Mouse (Mus musculus) brain, embryonic 14.5 days (tissue): Measurements from ENCODE around the gene Hist2h3b. TPM values are rescaled to one million over a fixed set of nuclear protein-coding genes. Genes with fewer than 3 reads are reported as not detected.
"Not testable (repeated sequence)": the region's sequence is repeated elsewhere in the genome, so short reads cannot be mapped to it uniquely, and the experiment has no call there.

Source experiments
- DNase-seq: peaks from one replicate; pipeline ENCODE4 v3.0.0-alpha.2; 2011; ENCODE audit warnings: low read depth
- CTCF ChIP-seq: fragments of 200-500 bp; IDR thresholded peaks from 2 replicates; pipeline ENCODE4 v1.5.1; 2012; ENCODE audit warnings: inconsistent platforms, mild to moderate bottlenecking, moderate library complexity, borderline replicate concordance; ENCODE audit not compliant: insufficient read depth, insufficient read length; ENCODE audit errors: extremely low read depth
- POLR2A ChIP-seq: fragments of 200-500 bp; IDR thresholded peaks from 2 replicates; pipeline ENCODE4 v1.6.1; 2012; ENCODE audit warnings: mild to moderate bottlenecking, inconsistent platforms, borderline replicate concordance; ENCODE audit not compliant: poor library complexity, insufficient read depth, insufficient read length, severe bottlenecking; ENCODE audit errors: extremely low read depth
- polyA plus RNA-seq: library from polyadenylated mRNA; depleted of rRNA; stranded (reverse); fragments of >200 nt; gene quantifications from 2 replicates; pipeline ENCODE4 v1.2.3, GENCODE M21; 2012

The Hist2h3b gene
- polyA plus RNA-seq, 1 experiment, result 76.5 TPM

GRCm38 (mm10) chr3:96230404-96230803 lies 38.0 kb upstream of the Hist2h3b start:
- DNase-seq, result no peak
- no peak for TF ChIP-seq CTCF
- no peak for TF ChIP-seq POLR2A

GRCm38 (mm10) chr3:96230910-96231757 lies 37.3 kb upstream of the Hist2h3b start:
- no peak for DNase-seq
- TF ChIP-seq POLR2A, result no peak
- TF ChIP-seq CTCF, result no peak

GRCm38 (mm10) chr3:96231758-96232120 lies 36.7 kb upstream of the Hist2h3b start:
- no peak for TF ChIP-seq CTCF
- no peak for TF ChIP-seq POLR2A
- no peak for DNase-seq

- TF ChIP-seq CTCF, result no peak
- TF ChIP-seq POLR2A, result no peak
- DNase-seq, result no peak
These were observed 33.5 kb upstream of the Hist2h3b start for GRCm38 (mm10) chr3:96234914-96235313.

GRCm38 (mm10) chr3:96235836-96236235 lies 32.6 kb upstream of the Hist2h3b start:
- no peak for TF ChIP-seq CTCF
- no peak for TF ChIP-seq POLR2A
- DNase-seq, result no peak

- TF ChIP-seq CTCF (no peak), POLR2A (no peak)
- no peak for DNase-seq
These were observed 31.6 kb upstream of the Hist2h3b start for GRCm38 (mm10) chr3:96236834-96237334.

GRCm38 (mm10) chr3:96237335-96237903 lies 31.0 kb upstream of the Hist2h3b start:
- peak; percentile 25 for DNase-seq
- no peak for TF ChIP-seq POLR2A
- no peak for TF ChIP-seq CTCF

- TF ChIP-seq CTCF (no peak), POLR2A (no peak)
- DNase-seq, result peak; percentile 41
These were observed 30.4 kb upstream of the Hist2h3b start for GRCm38 (mm10) chr3:96237904-96238511.

- not testable (repeated sequence) for DNase-seq
These were observed 29.3 kb upstream of the Hist2h3b start, which contains the start of gene Hist2h3c2 for GRCm38 (mm10) chr3:96238954-96239793. Hist2h3c2 (minus strand) TSS chr3:96239127.

GRCm38 (mm10) chr3:96239949-96240798 lies 28.3 kb upstream of the Hist2h3b start, which contains the start of gene Hist2h2aa2:
Hist2h2aa2 (minus strand) TSS chr3:96240276.
- peak; percentile 91 for DNase-seq
